Mouse (Mus musculus) liver, adult 2 months (tissue): ENCODE data around the gene Mettl16. TPM values are rescaled to one million over a fixed set of nuclear protein-coding genes. Genes with fewer than 3 reads are reported as not detected.
A peak's percentile ranks its signal among the peaks of the same experiment; 100 is the strongest.

Experiments used
- DNase-seq: peaks from one replicate; pipeline ENCODE4 v3.0.0-alpha.2; 2011; ENCODE audit warnings: low read depth, low spot score; ENCODE audit errors: extremely low read depth
- H3K27ac ChIP-seq: fragments of 200-500 bp; replicated peaks from 2 replicates; pipeline ENCODE4 v1.5.1; 2012; ENCODE audit warnings: low read depth, mild to moderate bottlenecking, control low read depth, inconsistent platforms, low read length; ENCODE audit not compliant: insufficient read depth
- H3K27me3 ChIP-seq: fragments of 200-500 bp; 2 replicates; pipeline ENCODE4 v1.6.1; 2012; ENCODE audit warnings: mild to moderate bottlenecking, moderate library complexity, low read length, inconsistent platforms; ENCODE audit not compliant: control insufficient read depth, insufficient read depth
- H3K36me3 ChIP-seq: fragments of 200-500 bp; 2 replicates; pipeline ENCODE4 v1.6.1; 2012; ENCODE audit warnings: low read length, inconsistent platforms; ENCODE audit not compliant: control insufficient read depth, insufficient read depth
- H3K4me1 ChIP-seq: fragments of 200-500 bp; 2 replicates; pipeline ENCODE4 v1.6.1; 2011; ENCODE audit warnings: low read length; ENCODE audit not compliant: control insufficient read depth, insufficient read depth
- H3K4me3 ChIP-seq: fragments of 200-500 bp; 2 replicates; pipeline ENCODE4 v1.5.1; 2011; ENCODE audit warnings: low read depth, mild to moderate bottlenecking, control low read depth, low read length, moderate library complexity; ENCODE audit not compliant: insufficient read depth
- H3K79me2 ChIP-seq: fragments of 200-500 bp; 2 replicates; pipeline ENCODE4 v1.6.1; 2012; ENCODE audit warnings: inconsistent platforms, mild to moderate bottlenecking, low read length, moderate library complexity; ENCODE audit not compliant: control insufficient read depth, insufficient read depth
- H3K9ac ChIP-seq: fragments of 200-500 bp; 2 replicates; pipeline ENCODE4 v1.6.1; 2012; ENCODE audit warnings: low read depth, mild to moderate bottlenecking, control low read depth, inconsistent platforms, low read length
- CTCF ChIP-seq: fragments of 200-500 bp; IDR thresholded peaks from 2 replicates; pipeline ENCODE4 v1.5.1; 2011; ENCODE audit warnings: low read depth, low read length, control low read depth
- POLR2A ChIP-seq: fragments of 200-500 bp; IDR thresholded peaks from 2 replicates; pipeline ENCODE4 v1.6.1; 2011; ENCODE audit warnings: low read length, control low read depth; ENCODE audit not compliant: insufficient read depth; ENCODE audit errors: extremely low read depth
- WGBS: fragments of 180-500 bp; shearing (Covaris S2); methylation state at CpG from one replicate; pipeline ENCODE4 v1.1.7; 2018; 5-methylcytosine and 5-hydroxymethylcytosine counted together
- polyA plus RNA-seq: library from polyadenylated mRNA; depleted of rRNA; stranded (reverse); fragments of >200 nt; gene quantifications from 2 replicates; pipeline ENCODE4 v1.2.3, GENCODE M21; 2012
- total RNA-seq: library from RNA; depleted of rRNA; stranded (reverse); fragments of >200 nt; gene quantifications from 2 replicates; pipeline ENCODE4 v1.2.3, GENCODE M21; 2014

The Mettl16 gene
- total and polyA plus RNA-seq, 2 experiments: 3.4 to 5.1 TPM

DNA sequence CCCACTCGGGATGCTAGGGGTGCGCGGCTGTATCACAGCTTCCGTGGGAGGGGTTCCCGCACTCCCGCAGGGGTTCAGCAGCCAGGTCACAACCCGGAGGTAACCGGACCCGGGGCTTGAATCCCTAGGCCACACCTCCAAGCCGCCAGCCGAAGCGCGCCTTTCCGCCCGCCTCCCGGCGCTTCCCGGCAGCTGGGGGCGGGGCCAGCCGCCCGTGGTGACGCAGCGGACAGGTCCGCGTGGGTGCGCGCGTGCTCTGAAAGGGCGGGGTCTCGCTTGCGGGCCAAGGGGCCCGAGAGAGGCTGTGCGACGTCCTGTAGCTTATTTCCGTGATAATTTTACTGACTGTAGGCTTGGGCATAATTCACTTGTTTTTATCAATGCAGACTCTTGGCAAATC lies 67.8 kb downstream of the Mettl16 start:
- no peak for TF ChIP-seq CTCF
- TF ChIP-seq POLR2A: no peak
- WGBS: under 1% methylated on average over 35 of the region's 35 CpGs
- no peaks in the 10 kb centered on the region for H3K36me3 ChIP-seq
- peak overlapping the region; percentile 76 for H3K27ac ChIP-seq
- peaks cover 17% of the 10 kb centered on the region for H3K4me1 ChIP-seq
- DNase-seq: peak; percentile 79
- peak overlapping the region; percentile 47 for H3K4me3 ChIP-seq
- H3K9ac ChIP-seq: peak overlapping the region; percentile 63
- H3K79me2 ChIP-seq: peaks cover 37% of the 10 kb centered on the region
- H3K27me3 ChIP-seq: no peaks in the 10 kb centered on the region

DNA sequence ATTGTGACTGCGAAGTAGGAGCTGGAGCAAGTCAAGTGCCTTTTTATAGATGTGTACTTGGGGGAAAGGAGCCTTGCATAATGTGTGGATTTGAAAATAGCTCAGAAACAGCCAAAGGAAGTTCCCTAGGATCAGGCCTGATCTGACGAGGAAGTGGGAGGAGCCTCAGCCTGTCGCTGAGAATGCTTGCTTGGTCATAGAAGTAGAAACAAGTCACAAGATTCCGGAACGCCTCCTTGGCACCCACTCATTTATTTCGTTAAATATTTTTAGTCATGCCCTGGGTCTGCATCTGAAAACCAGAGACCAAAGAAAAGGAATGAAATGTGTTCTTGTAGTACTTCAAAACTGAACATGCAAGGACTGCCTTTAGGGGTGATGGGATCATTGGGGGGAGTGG lies 68.3 kb downstream of the Mettl16 start:
- Histone ChIP-seq H3K79me2 (peaks cover 31% of the 10 kb centered on the region), H3K27ac (peak overlapping the region; percentile 43), H3K36me3 (no peaks in the 10 kb centered on the region), H3K4me3 (no peak overlapping the region), H3K4me1 (peaks cover 12% of the 10 kb centered on the region), H3K9ac (no peak overlapping the region), H3K27me3 (no peaks in the 10 kb centered on the region)
- no peak for TF ChIP-seq POLR2A
- no peak for TF ChIP-seq CTCF
- peak; percentile 45 for DNase-seq
- 37% methylated on average over 6 of the region's 6 CpGs for WGBS

DNA sequence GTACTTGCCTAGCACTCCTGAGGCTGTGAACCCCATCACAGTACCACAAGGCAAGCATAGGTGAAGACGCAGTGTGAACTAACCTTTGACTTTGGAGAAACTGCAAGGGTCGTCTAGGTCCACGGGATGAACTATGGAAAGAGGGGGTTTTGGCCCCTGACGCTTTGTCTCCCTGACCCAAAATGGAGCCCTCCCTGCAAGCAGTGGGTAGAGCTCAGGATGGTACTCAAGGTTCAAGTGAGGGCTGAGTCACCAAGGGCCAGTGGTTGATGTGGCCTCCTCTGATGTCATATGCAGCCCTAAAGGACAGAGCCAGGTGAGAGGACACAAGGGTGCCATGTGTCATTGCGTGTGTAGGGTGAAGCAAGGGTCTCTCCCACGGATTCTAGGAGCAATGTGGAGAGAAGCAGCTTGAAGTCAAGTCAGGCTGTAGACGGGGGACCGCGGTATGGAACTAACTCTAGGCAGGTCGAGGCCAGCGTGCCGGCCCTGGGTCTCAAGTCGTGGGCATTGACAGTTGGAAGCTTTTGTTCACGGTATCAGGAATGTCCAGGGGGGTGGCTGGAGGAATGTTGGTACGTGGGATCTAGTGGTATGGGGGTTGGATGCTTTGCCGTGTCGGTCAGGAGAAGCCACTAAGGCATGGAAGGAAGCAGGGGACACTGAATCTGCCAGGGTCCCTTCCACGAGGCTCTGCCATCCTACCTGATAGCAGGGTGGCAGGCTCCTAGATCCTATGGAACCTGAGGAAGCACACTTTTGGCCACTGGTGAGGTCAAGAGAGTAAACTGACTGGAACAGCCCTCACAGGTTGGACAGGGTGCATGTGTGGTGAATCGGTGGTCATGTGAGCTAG lies 69.5 kb downstream of the Mettl16 start:
- no peak overlapping the region for H3K9ac ChIP-seq
- peaks cover 6% of the 10 kb centered on the region; the same call in 1 of the 2 replicates for H3K4me1 ChIP-seq
- DNase-seq: no peak
- 93% methylated on average over 19 of the region's 19 CpGs for WGBS
- H3K79me2 ChIP-seq: peaks cover 22% of the 10 kb centered on the region
- no peak overlapping the region for H3K4me3 ChIP-seq
- TF ChIP-seq CTCF (no peak), POLR2A (no peak)
- H3K36me3 ChIP-seq: no peaks in the 10 kb centered on the region
- H3K27me3 ChIP-seq: no peaks in the 10 kb centered on the region
- H3K27ac ChIP-seq: no peak overlapping the region

DNA sequence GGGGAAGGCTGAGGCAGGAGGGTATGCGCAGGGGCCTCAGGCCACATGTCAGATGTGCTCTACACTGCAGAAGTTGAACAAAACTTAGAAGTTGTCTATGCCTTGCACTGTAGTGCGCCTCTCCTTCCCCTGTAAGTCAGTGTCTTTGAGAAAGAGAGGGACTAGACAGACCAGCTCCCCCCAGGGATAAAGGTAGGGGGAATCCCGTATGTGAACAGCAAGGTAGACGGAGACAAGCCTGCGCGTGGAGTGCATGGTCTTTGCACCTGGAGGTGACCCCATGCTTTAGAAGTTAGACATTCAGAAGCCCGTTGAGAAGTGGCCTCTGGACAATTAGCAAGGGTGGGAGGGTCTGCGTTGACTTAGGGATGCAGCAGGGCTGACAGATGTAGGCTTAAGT lies 70.1 kb downstream of the Mettl16 start:
- peaks cover 6% of the 10 kb centered on the region; the same call in 1 of the 2 replicates for H3K4me1 ChIP-seq
- H3K79me2 ChIP-seq: peaks cover 19% of the 10 kb centered on the region
- H3K27me3 ChIP-seq: no peaks in the 10 kb centered on the region
- DNase-seq: no peak
- H3K36me3 ChIP-seq: no peaks in the 10 kb centered on the region
- no peak overlapping the region for H3K27ac ChIP-seq
- TF ChIP-seq CTCF (no peak), POLR2A (no peak)
- no peak overlapping the region for H3K4me3 ChIP-seq
- WGBS: 93% methylated on average over 8 of the region's 8 CpGs
- H3K9ac ChIP-seq: no peak overlapping the region

- Histone ChIP-seq H3K4me1 (peaks cover 6% of the 10 kb centered on the region; the same call in 1 of the 2 replicates), H3K79me2 (peaks cover 13% of the 10 kb centered on the region), H3K27ac (no peak overlapping the region), H3K27me3 (no peaks in the 10 kb centered on the region), H3K4me3 (no peak overlapping the region), H3K36me3 (no peaks in the 10 kb centered on the region), H3K9ac (no peak overlapping the region)
- no peak for TF ChIP-seq CTCF
- no peak for TF ChIP-seq POLR2A
- no peak for DNase-seq
- WGBS: 94% methylated on average over 9 of the region's 9 CpGs
Measured at GRCm38 (mm10) chr11:74841366-74841765, 70.7 kb downstream of the Mettl16 start.

DNA sequence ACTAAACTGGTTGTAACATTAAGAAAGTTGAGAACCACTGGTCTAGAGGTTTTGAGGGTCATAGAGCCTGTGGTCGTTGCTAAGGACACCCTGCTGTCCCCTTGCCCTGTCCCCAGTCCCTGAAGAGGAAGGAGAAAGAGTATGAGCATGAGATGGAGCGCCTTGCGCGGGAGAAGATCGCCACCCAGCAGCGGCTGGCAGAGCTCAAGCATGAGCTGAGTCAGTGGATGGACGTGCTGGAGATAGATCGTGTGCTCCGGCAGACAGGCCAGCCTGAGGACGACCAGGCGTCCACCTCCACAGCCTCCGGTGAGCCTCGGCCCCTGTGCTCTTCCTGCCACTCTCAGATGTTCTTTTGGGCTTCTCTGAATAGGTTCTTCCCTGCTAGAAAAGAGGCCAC lies 71.4 kb downstream of the Mettl16 start:
- no peak for TF ChIP-seq CTCF
- TF ChIP-seq POLR2A: no peak
- DNase-seq: no peak
- WGBS: 94% methylated on average over 13 of the region's 13 CpGs

More for the DNA sequence above, 71.4 kb downstream of the Mettl16 start:
- Histone ChIP-seq H3K9ac (no peak overlapping the region), H3K4me1 (peaks cover 6% of the 10 kb centered on the region; the same call in 1 of the 2 replicates), H3K27ac (no peak overlapping the region), H3K27me3 (no peaks in the 10 kb centered on the region), H3K4me3 (no peak overlapping the region), H3K79me2 (peaks cover 9% of the 10 kb centered on the region; the same call in 1 of the 2 replicates), H3K36me3 (no peaks in the 10 kb centered on the region)
